Mouse (Mus musculus) stomach, postnatal 0 days (tissue): ENCODE data around the gene Dbi. TPM values are rescaled to one million over a fixed set of nuclear protein-coding genes. Genes with fewer than 3 reads are reported as not detected.

ENCODE experiments used
- ATAC-seq: fragments of 200-750 bp; cut with Nextera tagmentation; 2 replicates; pipeline ENCODE4 v1.8.0; 2017; ENCODE audit not compliant: low FRiP score, low TSS enrichment
- DNase-seq: peaks from one replicate; pipeline ENCODE4 v3.0.0-alpha.2; 2016; ENCODE audit warnings: low spot score
- H3K27ac ChIP-seq: fragments of 300-500 bp; sonication (generic); replicated peaks from 2 replicates; pipeline ENCODE4 v1.5.1; 2014; ENCODE audit warnings: mild to moderate bottlenecking, control low read depth
- H3K27me3 ChIP-seq: fragments of 300-500 bp; sonication (generic); 2 replicates; pipeline ENCODE4 v1.6.1; 2014; ENCODE audit warnings: low read length; ENCODE audit not compliant: control insufficient read depth, insufficient read depth
- H3K36me3 ChIP-seq: fragments of 300-500 bp; sonication (generic); 2 replicates; pipeline ENCODE4 v1.6.1; 2014; ENCODE audit warnings: low read length, mixed read lengths; ENCODE audit not compliant: control insufficient read depth, insufficient read depth
- H3K4me1 ChIP-seq: fragments of 300-500 bp; sonication (generic); replicated peaks from 2 replicates; pipeline ENCODE4 v1.6.1; 2014; ENCODE audit warnings: antibody characterized with exemption; ENCODE audit not compliant: control insufficient read depth, insufficient read depth
- H3K4me2 ChIP-seq: fragments of 300-500 bp; sonication (generic); replicated peaks from 2 replicates; pipeline ENCODE4 v1.6.1; 2014; ENCODE audit warnings: low read depth, mild to moderate bottlenecking, control low read depth, moderate library complexity
- H3K4me3 ChIP-seq: fragments of 300-500 bp; sonication (generic); 2 replicates; pipeline ENCODE4 v1.5.1; 2014; ENCODE audit warnings: low read depth, low read length, control low read depth
- H3K9ac ChIP-seq: fragments of 300-500 bp; sonication (generic); 2 replicates; pipeline ENCODE4 v1.6.1; 2014; ENCODE audit warnings: mild to moderate bottlenecking, low read length, control low read depth, mixed read lengths
- H3K9me3 ChIP-seq: fragments of 300-500 bp; sonication (generic); 2 replicates; pipeline ENCODE4 v1.6.1; 2016; ENCODE audit warnings: low read length; ENCODE audit not compliant: control insufficient read depth
- CTCF ChIP-seq: IDR thresholded peaks from 2 replicates; pipeline ENCODE4 v1.5.1; 2016; ENCODE audit warnings: antibody characterized with exemption, low read depth, mild to moderate bottlenecking, moderate library complexity
- EP300 ChIP-seq: optimal IDR thresholded peaks from 2 replicates; pipeline ENCODE3; 2016; ENCODE audit warnings: antibody characterized with exemption
- WGBS: fragments of 180-500 bp; shearing (Covaris S2); extraction: QIAGEN DNeasy Blood & Tissue Kit; methylation state at CpG from one replicate; pipeline ENCODE4 v1.1.7; 2014; 5-methylcytosine and 5-hydroxymethylcytosine counted together
- polyA plus RNA-seq: library from polyadenylated mRNA; unstranded; fragments of >200 nt; fragmentation: Nextera tagmentation; extraction: Ambion mirVana; gene quantifications from 2 replicates; pipeline ENCODE4 v1.2.1, GENCODE M21; 2015

The Dbi gene
- polyA plus RNA-seq, 1 experiment from 2014 or later = 1,741 TPM

DNA sequence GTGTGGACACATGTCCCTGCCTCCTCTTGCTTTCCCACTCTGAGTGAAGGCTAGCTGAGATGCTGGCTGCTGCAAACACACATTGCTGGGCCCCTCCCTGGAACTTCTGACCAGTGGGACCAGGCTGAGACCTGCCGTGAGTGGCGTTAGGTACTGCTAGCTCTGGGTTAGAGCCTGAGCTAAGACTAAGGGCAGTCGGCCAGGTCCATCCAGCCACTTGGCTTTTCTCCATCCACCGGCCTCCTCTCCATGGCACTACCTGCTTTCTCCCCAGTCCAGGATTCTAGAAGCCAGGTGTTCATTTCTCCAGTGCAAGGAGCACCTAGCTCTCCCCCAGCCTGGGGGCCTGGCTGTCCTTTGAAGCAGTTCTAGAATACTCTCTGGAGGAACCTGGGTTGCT is 45.9 kb downstream of the Dbi start:
- no peak overlapping the region for H3K9ac ChIP-seq
- H3K4me1 ChIP-seq = peaks cover 5% of the 10 kb centered on the region; the same call in 1 of the 2 replicates
- no peaks in the 10 kb centered on the region for H3K36me3 ChIP-seq
- no peak overlapping the region for H3K4me2 ChIP-seq
- peak overlapping the region; percentile 49; the same call in 1 of the 2 replicates for H3K27ac ChIP-seq
- TF ChIP-seq EP300 = no peak
- no peak for TF ChIP-seq CTCF
- WGBS = 76% methylated on average over 4 of the region's 4 CpGs
- DNase-seq = no peak
- no peaks in the 10 kb centered on the region for H3K27me3 ChIP-seq
- no peak overlapping the region for H3K4me3 ChIP-seq
- no peaks in the 10 kb centered on the region for H3K9me3 ChIP-seq
- no peak for ATAC-seq

- 30% methylated on average over 4 of the region's 4 CpGs for WGBS
- Histone ChIP-seq H3K9ac (no peak overlapping the region), H3K4me3 (no peak overlapping the region), H3K4me2 (peak overlapping the region; percentile 69; the same call in 1 of the 2 replicates), H3K9me3 (no peaks in the 10 kb centered on the region), H3K4me1 (peaks cover 5% of the 10 kb centered on the region; the same call in 1 of the 2 replicates), H3K36me3 (no peaks in the 10 kb centered on the region), H3K27me3 (no peaks in the 10 kb centered on the region), H3K27ac (no peak overlapping the region)
- DNase-seq (no peak), ATAC-seq (0 out of 2 replicates have a peak, but pooled peaks have one; percentile 9)
- no peak for TF ChIP-seq CTCF
- no peak for TF ChIP-seq EP300
Observed at GRCm38 (mm10) chr1:120074307-120074702, 46.6 kb downstream of the Dbi start.

GRCm38 (mm10) chr1:120073519-120074306 is 47.2 kb downstream of the Dbi start, which contains the start of gene Tmem37:
TSS of gene Tmem37 (minus strand) at chr1:120074074.
- Histone ChIP-seq H3K36me3 (no peaks in the 10 kb centered on the region), H3K27ac (peak within 1 kb of the TSS; percentile 49; the same call in 1 of the 2 replicates), H3K4me2 (peak within 1 kb of the TSS; percentile 69), H3K9me3 (no peaks in the 10 kb centered on the region), H3K4me3 (peak within 1 kb of the TSS; percentile 28), H3K27me3 (no peaks in the 10 kb centered on the region), H3K9ac (peak within 1 kb of the TSS; percentile 31; the same call in 1 of the 2 replicates), H3K4me1 (peaks cover 5% of the 10 kb centered on the region; the same call in 1 of the 2 replicates)
- DNase-seq (peak; percentile 79), ATAC-seq (peak; percentile 75)
- TF ChIP-seq EP300 (no peak), CTCF (peak; percentile 5; the same call in 1 of the 2 replicates)
- 5% methylated on average over 35 of the region's 40 CpGs for WGBS

- DNase-seq = peak; percentile 35
- H3K4me3 ChIP-seq = peak overlapping the region; percentile 28
- H3K27me3 ChIP-seq = no peaks in the 10 kb centered on the region
- WGBS = 7% methylated on average over 16 of the region's 16 CpGs
- no peak overlapping the region for H3K27ac ChIP-seq
- H3K4me2 ChIP-seq = peak overlapping the region; percentile 69
- no peaks in the 10 kb centered on the region for H3K36me3 ChIP-seq
- no peaks in the 10 kb centered on the region for H3K9me3 ChIP-seq
- peaks cover 5% of the 10 kb centered on the region; the same call in 1 of the 2 replicates for H3K4me1 ChIP-seq
- ATAC-seq = no peak
- TF ChIP-seq EP300 (no peak), CTCF (no peak)
- H3K9ac ChIP-seq = no peak overlapping the region
Observed at GRCm38 (mm10) chr1:120072900-120073299, 48.0 kb downstream of the Dbi start.

GRCm38 (mm10) chr1:120071133-120071532 is 49.7 kb downstream of the Dbi start:
- no peak for DNase-seq
- TF ChIP-seq EP300 (no peak), CTCF (no peak)
- H3K36me3 ChIP-seq = no peaks in the 10 kb centered on the region
- H3K9ac ChIP-seq = no peak overlapping the region
- no peak overlapping the region for H3K4me2 ChIP-seq
- H3K4me1 ChIP-seq = peaks cover 5% of the 10 kb centered on the region; the same call in 1 of the 2 replicates
- no peak overlapping the region for H3K4me3 ChIP-seq
- ATAC-seq = no peak
- 88% methylated on average over 4 of the region's 4 CpGs for WGBS
- H3K9me3 ChIP-seq = no peaks in the 10 kb centered on the region
- no peak overlapping the region for H3K27ac ChIP-seq
- H3K27me3 ChIP-seq = no peaks in the 10 kb centered on the region

DNA sequence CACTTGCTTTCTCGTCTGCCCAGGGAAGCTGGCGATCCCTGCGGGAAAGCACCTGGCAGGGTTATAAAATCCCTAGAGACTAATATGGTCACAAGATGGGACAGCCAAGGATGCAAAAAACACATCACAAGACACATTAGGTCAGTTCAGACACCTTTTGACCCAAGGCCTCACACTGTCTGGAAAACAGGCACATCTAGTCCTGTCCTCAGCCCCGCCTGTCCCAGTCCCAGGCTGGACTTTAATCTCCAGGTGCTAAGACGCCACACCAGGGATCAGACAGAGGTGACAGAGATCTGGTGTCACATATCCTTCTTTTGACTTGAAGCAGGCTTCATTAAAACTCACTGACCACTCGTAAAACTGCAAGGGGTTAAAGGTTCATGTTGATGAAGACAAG is 50.7 kb downstream of the Dbi start:
- H3K9me3 ChIP-seq = no peaks in the 10 kb centered on the region
- peaks cover 5% of the 10 kb centered on the region; the same call in 1 of the 2 replicates for H3K4me1 ChIP-seq
- TF ChIP-seq EP300 (no peak), CTCF (no peak)
- H3K27ac ChIP-seq = no peak overlapping the region
- no peak overlapping the region for H3K4me2 ChIP-seq
- DNase-seq = no peak
- H3K4me3 ChIP-seq = no peak overlapping the region
- ATAC-seq = no peak
- H3K9ac ChIP-seq = no peak overlapping the region
- no peaks in the 10 kb centered on the region for H3K27me3 ChIP-seq
- no peaks in the 10 kb centered on the region for H3K36me3 ChIP-seq
- WGBS = 68% methylated on average over 6 of the region's 6 CpGs
